Mouse (Mus musculus) spleen, adult 2 months (tissue): ENCODE data around the gene Gm45233.
"Not testable (repeated sequence)": the region's sequence is repeated elsewhere in the genome, so short reads cannot be mapped to it uniquely, and the experiment has no call there.

Experiments used
- CTCF ChIP-seq: fragments of 200-500 bp; IDR thresholded peaks from 2 replicates; pipeline ENCODE4 v1.5.1; 2011; ENCODE audit warnings: mild to moderate bottlenecking, inconsistent platforms; ENCODE audit not compliant: insufficient read depth, insufficient read length, insufficient replicate concordance; ENCODE audit errors: extremely low read depth
- POLR2A ChIP-seq: fragments of 200-500 bp; IDR thresholded peaks from 2 replicates; pipeline ENCODE4 v1.6.1; 2011; ENCODE audit warnings: low read depth, low read length, inconsistent platforms

DNA sequence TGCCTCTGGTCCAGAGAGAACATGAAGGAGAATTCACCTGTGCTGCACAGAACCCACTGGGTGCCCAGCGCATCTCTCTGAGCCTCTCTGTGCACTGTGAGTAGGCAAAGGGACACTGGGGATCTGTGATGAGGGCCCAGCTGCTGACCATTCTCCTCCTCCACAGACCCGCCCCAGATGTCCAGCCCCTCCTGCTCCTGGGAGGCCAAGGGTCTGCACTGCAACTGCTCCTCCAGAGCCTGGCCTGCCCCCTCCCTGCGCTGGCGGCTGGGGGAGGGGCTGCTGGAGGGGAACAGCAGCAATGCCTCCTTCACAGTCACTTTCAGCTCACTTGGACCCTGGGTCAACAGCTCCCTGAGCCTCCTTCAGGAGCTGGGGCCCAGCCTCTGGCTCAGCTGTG lies 32.2 kb upstream of the Gm45233 start:
- TF ChIP-seq CTCF, POLR2A: not testable (repeated sequence)
